Mouse (Mus musculus): ENCODE results near the gene Gm3047.
"Not testable (repeated sequence)": the region's sequence is repeated elsewhere in the genome, so short reads cannot be mapped to it uniquely, and the experiment has no call there.

Gm3047 gene

DNA sequence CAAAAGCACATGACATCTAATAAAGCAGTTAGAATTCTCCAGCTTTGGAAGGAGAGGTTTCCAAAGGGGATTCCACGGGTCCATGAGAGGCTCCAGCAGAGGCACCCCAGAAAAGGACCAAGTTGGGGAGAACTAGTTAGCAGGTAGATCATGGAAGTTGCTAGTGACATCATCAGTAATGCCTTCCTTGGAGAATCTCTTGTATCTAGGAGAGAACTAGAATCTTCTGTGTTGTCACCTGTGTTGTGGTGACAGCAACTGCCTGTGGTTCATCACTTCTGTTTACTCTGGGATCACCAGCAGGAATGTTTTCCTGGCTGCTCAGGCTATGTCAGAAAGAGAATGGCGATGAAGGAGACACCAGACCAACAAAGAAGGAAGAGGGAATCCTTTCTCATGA lies at the start of gene Gm3047:
TSS of gene Gm3047 (plus strand) at position 301 of the 400 bp plus-strand sequence.
- not testable (repeated sequence) for DNase-seq

All from heart, adult 11 months (tissue).